Mouse (Mus musculus): Measurements from ENCODE around the gene Tbc1d2b. TPM values are rescaled to one million over a fixed set of nuclear protein-coding genes. Genes with fewer than 3 reads are reported as not detected.

Gene Tbc1d2b
- polyA plus RNA-seq, 1 experiment from 2014 or later, result 9.6 TPM

- Histone ChIP-seq H3K27me3 (ENCODE audit: control insufficient read depth, insufficient read depth, low read length) (no peaks in the 10 kb centered on the region), H3K36me3 (ENCODE audit: control insufficient read depth, insufficient read depth, low read length) (no peaks in the 10 kb centered on the region), H3K4me2 (ENCODE audit: low read depth, severe bottlenecking) (no peak overlapping the region), H3K27ac (replicated peaks; ENCODE audit: low read depth, low read length) (no peak overlapping the region), H3K4me1 (ENCODE audit: control insufficient read depth, insufficient read depth, low read length) (no peaks in the 10 kb centered on the region), H3K9ac (ENCODE audit: low read length) (no peak overlapping the region), H3K9me3 (ENCODE audit: control insufficient read depth, low read length) (no peaks in the 10 kb centered on the region), H3K4me3 (ENCODE audit: low read depth, low read length) (no peak overlapping the region)
- 75% methylated on average over 3 of the region's 3 CpGs for WGBS
- DNase-seq (ENCODE audit: low spot score) (no peak), ATAC-seq (ENCODE audit: insufficient number of reproducible peaks, low FRiP score, low TSS enrichment, low read depth) (no peak)
Measured at GRCm38 (mm10) chr9:90262063-90262462, 8.5 kb downstream of the Tbc1d2b start.

- WGBS, result 57% methylated on average over 13 of the region's 13 CpGs
- no peak overlapping the region for H3K9ac ChIP-seq (ENCODE audit: low read length)
- H3K4me1 ChIP-seq (ENCODE audit: control insufficient read depth, insufficient read depth, low read length), result no peaks in the 10 kb centered on the region
- DNase-seq (ENCODE audit: low spot score) (no peak), ATAC-seq (ENCODE audit: insufficient number of reproducible peaks, low FRiP score, low TSS enrichment, low read depth) (no peak)
- H3K27ac ChIP-seq (replicated peaks; ENCODE audit: low read depth, low read length), result no peak overlapping the region
- no peaks in the 10 kb centered on the region for H3K9me3 ChIP-seq (ENCODE audit: control insufficient read depth, low read length)
- H3K4me3 ChIP-seq (ENCODE audit: low read depth, low read length), result no peak overlapping the region
- no peaks in the 10 kb centered on the region for H3K36me3 ChIP-seq (ENCODE audit: control insufficient read depth, insufficient read depth, low read length)
- no peaks in the 10 kb centered on the region for H3K27me3 ChIP-seq (ENCODE audit: control insufficient read depth, insufficient read depth, low read length)
- no peak overlapping the region for H3K4me2 ChIP-seq (ENCODE audit: low read depth, severe bottlenecking)
Measured at GRCm38 (mm10) chr9:90260600-90261375, 9.8 kb downstream of the Tbc1d2b start.

GRCm38 (mm10) chr9:90260079-90260478 lies 10.5 kb downstream of the Tbc1d2b start:
- Histone ChIP-seq H3K4me3 (ENCODE audit: low read depth, low read length) (no peak overlapping the region), H3K4me2 (ENCODE audit: low read depth, severe bottlenecking) (no peak overlapping the region), H3K9me3 (ENCODE audit: control insufficient read depth, low read length) (no peaks in the 10 kb centered on the region), H3K27ac (replicated peaks; ENCODE audit: low read depth, low read length) (no peak overlapping the region), H3K9ac (ENCODE audit: low read length) (no peak overlapping the region), H3K4me1 (ENCODE audit: control insufficient read depth, insufficient read depth, low read length) (no peaks in the 10 kb centered on the region), H3K27me3 (ENCODE audit: control insufficient read depth, insufficient read depth, low read length) (no peaks in the 10 kb centered on the region), H3K36me3 (ENCODE audit: control insufficient read depth, insufficient read depth, low read length) (no peaks in the 10 kb centered on the region)
- ATAC-seq (ENCODE audit: insufficient number of reproducible peaks, low FRiP score, low TSS enrichment, low read depth), result no peak
- DNase-seq (ENCODE audit: low spot score), result no peak
- 78% methylated on average over 6 of the region's 6 CpGs for WGBS

- no peak for ATAC-seq (ENCODE audit: insufficient number of reproducible peaks, low FRiP score, low TSS enrichment, low read depth)
- Histone ChIP-seq H3K9me3 (ENCODE audit: control insufficient read depth, low read length) (no peaks in the 10 kb centered on the region), H3K27me3 (ENCODE audit: control insufficient read depth, insufficient read depth, low read length) (no peaks in the 10 kb centered on the region), H3K4me2 (ENCODE audit: low read depth, severe bottlenecking) (no peak overlapping the region), H3K36me3 (ENCODE audit: control insufficient read depth, insufficient read depth, low read length) (no peaks in the 10 kb centered on the region), H3K9ac (ENCODE audit: low read length) (no peak overlapping the region), H3K4me3 (ENCODE audit: low read depth, low read length) (no peak overlapping the region), H3K27ac (replicated peaks; ENCODE audit: low read depth, low read length) (no peak overlapping the region), H3K4me1 (ENCODE audit: control insufficient read depth, insufficient read depth, low read length) (no peaks in the 10 kb centered on the region)
- WGBS, result 70% methylated on average over 12 of the region's 12 CpGs
- DNase-seq (ENCODE audit: low spot score), result no peak
Measured at GRCm38 (mm10) chr9:90259400-90259950, 11.1 kb downstream of the Tbc1d2b start.

- Histone ChIP-seq H3K4me3 (ENCODE audit: low read depth, low read length) (no peak overlapping the region), H3K36me3 (ENCODE audit: control insufficient read depth, insufficient read depth, low read length) (no peaks in the 10 kb centered on the region), H3K9ac (ENCODE audit: low read length) (no peak overlapping the region), H3K27me3 (ENCODE audit: control insufficient read depth, insufficient read depth, low read length) (no peaks in the 10 kb centered on the region), H3K9me3 (ENCODE audit: control insufficient read depth, low read length) (no peaks in the 10 kb centered on the region), H3K4me2 (ENCODE audit: low read depth, severe bottlenecking) (no peak overlapping the region), H3K4me1 (ENCODE audit: control insufficient read depth, insufficient read depth, low read length) (no peaks in the 10 kb centered on the region), H3K27ac (replicated peaks; ENCODE audit: low read depth, low read length) (no peak overlapping the region)
- DNase-seq (ENCODE audit: low spot score) (no peak), ATAC-seq (ENCODE audit: insufficient number of reproducible peaks, low FRiP score, low TSS enrichment, low read depth) (no peak)
- WGBS, result 83% methylated on average over 13 of the region's 13 CpGs
Measured at GRCm38 (mm10) chr9:90257754-90258531, 12.7 kb downstream of the Tbc1d2b start.

GRCm38 (mm10) chr9:90257220-90257619 lies 13.4 kb downstream of the Tbc1d2b start:
- no peak overlapping the region for H3K27ac ChIP-seq (replicated peaks; ENCODE audit: low read depth, low read length)
- WGBS, result 79% methylated on average over 7 of the region's 7 CpGs
- H3K9ac ChIP-seq (ENCODE audit: low read length), result no peak overlapping the region
- H3K4me3 ChIP-seq (ENCODE audit: low read depth, low read length), result no peak overlapping the region
- no peaks in the 10 kb centered on the region for H3K27me3 ChIP-seq (ENCODE audit: control insufficient read depth, insufficient read depth, low read length)
- H3K36me3 ChIP-seq (ENCODE audit: control insufficient read depth, insufficient read depth, low read length), result no peaks in the 10 kb centered on the region
- no peaks in the 10 kb centered on the region for H3K4me1 ChIP-seq (ENCODE audit: control insufficient read depth, insufficient read depth, low read length)
- DNase-seq (ENCODE audit: low spot score) (no peak), ATAC-seq (ENCODE audit: insufficient number of reproducible peaks, low FRiP score, low TSS enrichment, low read depth) (no peak)
- no peaks in the 10 kb centered on the region for H3K9me3 ChIP-seq (ENCODE audit: control insufficient read depth, low read length)
- H3K4me2 ChIP-seq (ENCODE audit: low read depth, severe bottlenecking), result no peak overlapping the region

GRCm38 (mm10) chr9:90255844-90256405 lies 14.7 kb downstream of the Tbc1d2b start:
- Histone ChIP-seq H3K36me3 (ENCODE audit: control insufficient read depth, insufficient read depth, low read length) (no peaks in the 10 kb centered on the region), H3K9me3 (ENCODE audit: control insufficient read depth, low read length) (no peaks in the 10 kb centered on the region), H3K9ac (ENCODE audit: low read length) (no peak overlapping the region), H3K27me3 (ENCODE audit: control insufficient read depth, insufficient read depth, low read length) (no peaks in the 10 kb centered on the region), H3K4me2 (ENCODE audit: low read depth, severe bottlenecking) (no peak overlapping the region), H3K4me1 (ENCODE audit: control insufficient read depth, insufficient read depth, low read length) (no peaks in the 10 kb centered on the region), H3K4me3 (ENCODE audit: low read depth, low read length) (no peak overlapping the region), H3K27ac (replicated peaks; ENCODE audit: low read depth, low read length) (no peak overlapping the region)
- no peak for DNase-seq (ENCODE audit: low spot score)
- no peak for ATAC-seq (ENCODE audit: insufficient number of reproducible peaks, low FRiP score, low TSS enrichment, low read depth)
- WGBS, result 75% methylated on average over 6 of the region's 6 CpGs

GRCm38 (mm10) chr9:90253181-90253580 lies 17.4 kb downstream of the Tbc1d2b start:
- Histone ChIP-seq H3K4me3 (ENCODE audit: low read depth, low read length) (no peak overlapping the region), H3K4me2 (ENCODE audit: low read depth, severe bottlenecking) (no peak overlapping the region), H3K4me1 (ENCODE audit: control insufficient read depth, insufficient read depth, low read length) (no peaks in the 10 kb centered on the region), H3K36me3 (ENCODE audit: control insufficient read depth, insufficient read depth, low read length) (no peaks in the 10 kb centered on the region), H3K27ac (replicated peaks; ENCODE audit: low read depth, low read length) (no peak overlapping the region), H3K27me3 (ENCODE audit: control insufficient read depth, insufficient read depth, low read length) (no peaks in the 10 kb centered on the region), H3K9ac (ENCODE audit: low read length) (no peak overlapping the region), H3K9me3 (ENCODE audit: control insufficient read depth, low read length) (no peaks in the 10 kb centered on the region)
- no peak for ATAC-seq (ENCODE audit: insufficient number of reproducible peaks, low FRiP score, low TSS enrichment, low read depth)
- 96% methylated on average over 2 of the region's 2 CpGs for WGBS
- no peak for DNase-seq (ENCODE audit: low spot score)

Data from limb, embryonic 11.5 days (tissue).